Mouse (Mus musculus) left cerebral cortex, adult 18-20 months (tissue): ENCODE data around the gene Tgfb2. TPM values are rescaled to one million over a fixed set of nuclear protein-coding genes. Genes with fewer than 3 reads are reported as not detected.

ENCODE experiments used
- DNase-seq, 2 experiments: peaks; one replicate each; pipeline ENCODE4 v3.0.0; 2021 to 2022; ENCODE audit warnings: low spot score in 2 of 2, mixed read lengths in 1 of 2
- long read RNA-seq, 2 experiments: library from polyadenylated mRNA; stranded (forward); transcript quantifications; one replicate each; pipeline ENCODE4 v2.0.0; 2021
- total RNA-seq, 2 experiments: library from RNA; stranded (reverse); gene quantifications; 2 replicates each; pipeline ENCODE4 v1.2.3; 2021

The Tgfb2 gene
- 1 to 10 TPM; 4.6 to 5.4 TPM for total RNA-seq
- long read RNA-seq, experiment 1, full-length matches to known transcripts: 5 of 7 reads
- long read RNA-seq, experiment 1, partial matches to known transcripts: 0 of 7 reads
- long read RNA-seq, experiment 1, other reads (novel, unspliced or antisense): 2 of 7 reads
- long read RNA-seq, experiment 2: 0 reads

- peak; percentile 20 to 30 for DNase-seq
Observed at GRCm38 (mm10) chr1:186705915-186706248, at the start of gene Tgfb2. Gene Tgfb2 (minus strand): TSS chr1:186705989.

- no peak for DNase-seq
Observed at GRCm38 (mm10) chr1:186749675-186750283, 44.0 kb upstream of the Tgfb2 start.

- DNase-seq: peak; percentile 78 to 85
Observed at GRCm38 (mm10) chr1:186748724-186749653, 43.2 kb upstream of the Tgfb2 start, which contains the start of gene Rrp15. Gene Rrp15 (minus strand): TSS chr1:186749358.

GRCm38 (mm10) chr1:186739828-186740227, 34.0 kb upstream of the Tgfb2 start:
- no peak for DNase-seq

DNA sequence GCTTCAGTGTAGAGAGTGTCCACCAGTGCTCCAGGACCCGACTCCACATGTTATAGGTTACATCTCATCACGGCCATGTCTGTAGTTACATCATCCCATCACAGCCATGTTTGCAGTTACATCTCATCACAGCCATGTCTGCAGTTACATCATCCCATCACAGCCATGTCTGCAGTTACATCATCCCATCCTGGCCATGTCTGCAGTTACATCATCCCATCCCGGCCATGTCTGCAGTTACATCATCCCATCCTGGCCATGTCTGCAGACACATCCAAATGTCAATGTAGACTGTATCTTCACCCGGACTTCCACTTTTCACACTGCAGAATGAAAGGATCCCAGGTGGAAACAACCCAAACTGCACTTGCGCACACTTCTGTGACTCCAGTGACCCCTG, 29.7 kb upstream of the Tgfb2 start:
- no peak for DNase-seq

DNA sequence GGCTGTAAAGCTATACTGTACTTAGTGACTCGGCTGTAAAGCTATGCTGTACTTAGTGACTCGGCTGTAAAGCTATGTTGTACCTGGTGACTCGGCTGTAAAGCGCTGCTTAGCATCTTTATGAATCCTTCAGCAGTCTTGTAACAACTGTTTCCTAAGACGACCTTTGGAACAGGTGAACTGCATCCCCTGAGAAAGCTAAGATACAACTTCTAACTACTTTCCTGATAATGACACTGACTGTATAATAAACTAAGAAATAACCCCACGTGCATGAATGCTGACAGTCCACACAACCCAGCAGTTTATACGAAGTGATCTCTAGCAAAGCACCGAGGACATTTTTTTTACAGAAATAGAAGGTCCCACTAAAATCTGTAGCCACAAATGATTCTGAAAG, 27.3 kb upstream of the Tgfb2 start:
- DNase-seq: no peak

- no peak for DNase-seq
Observed at GRCm38 (mm10) chr1:186728778-186729177, 23.0 kb upstream of the Tgfb2 start.

- no peak for DNase-seq
Observed at GRCm38 (mm10) chr1:186726117-186726516, 20.3 kb upstream of the Tgfb2 start.

- no peak for DNase-seq
Observed at GRCm38 (mm10) chr1:186722299-186722698, 16.5 kb upstream of the Tgfb2 start.

DNA sequence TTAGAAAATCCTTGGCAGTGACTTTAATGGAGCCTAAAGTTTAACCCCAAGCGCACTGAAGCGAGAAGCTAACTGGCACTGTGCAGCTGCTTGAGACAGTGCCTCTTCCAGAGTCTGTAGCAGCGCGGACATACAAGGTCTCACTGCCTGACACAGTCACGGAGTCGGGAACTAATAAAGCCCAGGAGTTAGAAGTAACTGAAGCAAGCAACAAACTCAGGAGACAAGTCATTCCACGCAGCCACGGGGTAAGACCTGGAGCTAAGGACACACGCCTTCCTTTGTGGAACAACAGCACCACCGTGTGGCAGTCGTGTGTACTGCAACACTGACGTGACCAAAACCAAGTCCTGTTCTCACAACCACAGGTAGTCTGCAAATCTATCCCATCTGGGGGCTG, 16.1 kb upstream of the Tgfb2 start:
- peak; percentile 84 to 89 for DNase-seq

DNA sequence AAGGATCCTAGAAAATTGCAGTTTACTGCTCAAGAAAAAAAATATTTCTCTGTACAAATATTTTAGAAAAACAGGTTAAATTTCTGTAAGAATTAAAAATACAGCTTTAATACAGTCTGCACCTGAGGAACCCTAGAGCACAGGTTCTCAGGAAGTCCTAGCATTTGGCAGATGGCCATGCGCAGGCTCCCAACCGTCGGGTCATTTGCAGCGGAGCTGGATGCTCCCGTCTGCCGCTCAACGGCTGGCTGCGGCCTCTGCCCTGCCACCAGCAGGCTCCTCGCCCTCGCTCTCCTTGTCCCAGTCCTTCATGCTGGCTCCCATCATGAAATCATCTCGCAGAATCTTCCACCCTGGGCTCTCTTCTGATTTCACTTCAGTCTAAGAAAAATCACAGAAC, 15.4 kb upstream of the Tgfb2 start:
- no peak for DNase-seq

DNA sequence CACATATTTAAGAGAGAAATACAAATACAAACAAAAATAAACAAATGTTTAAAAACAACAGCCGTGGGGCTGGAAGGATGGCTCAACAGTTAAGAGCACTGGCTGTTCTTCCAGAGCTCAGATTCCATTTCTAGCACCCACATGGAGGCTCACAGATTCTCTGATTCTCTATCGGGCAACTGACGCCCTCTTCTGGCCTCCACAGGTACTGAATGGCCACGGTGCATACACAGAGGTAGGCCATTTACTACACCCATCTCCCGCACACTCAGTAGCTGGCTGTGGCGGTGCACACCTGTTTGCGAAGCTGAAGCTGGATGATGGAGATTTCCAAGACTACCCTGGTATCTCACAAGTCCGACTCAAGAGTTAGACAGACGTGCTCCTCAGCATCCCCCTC, 13.9 kb upstream of the Tgfb2 start:
- no peak for DNase-seq

- no peak for DNase-seq
Observed at GRCm38 (mm10) chr1:186718881-186719280, 13.1 kb upstream of the Tgfb2 start.

GRCm38 (mm10) chr1:186714980-186715896, 9.4 kb upstream of the Tgfb2 start:
- no peak for DNase-seq

GRCm38 (mm10) chr1:186714215-186714614, 8.4 kb upstream of the Tgfb2 start:
- no peak for DNase-seq

DNA sequence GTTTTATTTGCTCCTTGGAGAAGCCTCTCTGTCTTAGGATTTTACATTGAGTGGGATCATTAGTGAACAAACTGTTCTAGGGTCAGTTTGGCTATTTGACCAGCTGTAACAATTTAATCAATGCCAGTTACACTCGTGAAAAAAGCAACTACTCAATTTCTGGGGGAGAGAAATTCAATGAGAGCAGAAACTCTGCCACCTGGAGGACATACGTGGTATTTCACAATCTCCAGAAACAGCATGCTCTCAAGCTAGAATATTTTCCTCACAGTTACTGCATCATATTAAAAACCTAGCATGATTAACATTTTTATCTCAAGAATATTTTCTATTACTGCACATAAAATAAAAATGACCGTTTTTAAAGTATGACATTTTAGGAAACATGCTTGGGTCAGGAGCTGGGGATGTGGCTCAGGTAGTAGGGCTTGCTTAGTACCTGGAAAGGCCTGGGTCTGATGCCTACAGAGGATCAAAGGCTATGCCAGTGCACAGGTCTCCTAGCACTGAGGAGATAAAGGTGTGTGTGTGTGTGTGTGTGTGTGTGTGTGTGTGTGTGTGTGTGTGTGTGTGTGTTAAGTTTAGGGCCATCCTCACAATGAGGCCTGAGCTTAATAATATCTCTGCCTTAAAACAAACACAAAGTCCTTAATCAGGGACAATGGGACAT, 7.1 kb upstream of the Tgfb2 start:
- peak; percentile 46 to 65 for DNase-seq

GRCm38 (mm10) chr1:186705203-186705914, 430 bp downstream of the Tgfb2 start:
- DNase-seq: peak; percentile 30 to 56

DNA sequence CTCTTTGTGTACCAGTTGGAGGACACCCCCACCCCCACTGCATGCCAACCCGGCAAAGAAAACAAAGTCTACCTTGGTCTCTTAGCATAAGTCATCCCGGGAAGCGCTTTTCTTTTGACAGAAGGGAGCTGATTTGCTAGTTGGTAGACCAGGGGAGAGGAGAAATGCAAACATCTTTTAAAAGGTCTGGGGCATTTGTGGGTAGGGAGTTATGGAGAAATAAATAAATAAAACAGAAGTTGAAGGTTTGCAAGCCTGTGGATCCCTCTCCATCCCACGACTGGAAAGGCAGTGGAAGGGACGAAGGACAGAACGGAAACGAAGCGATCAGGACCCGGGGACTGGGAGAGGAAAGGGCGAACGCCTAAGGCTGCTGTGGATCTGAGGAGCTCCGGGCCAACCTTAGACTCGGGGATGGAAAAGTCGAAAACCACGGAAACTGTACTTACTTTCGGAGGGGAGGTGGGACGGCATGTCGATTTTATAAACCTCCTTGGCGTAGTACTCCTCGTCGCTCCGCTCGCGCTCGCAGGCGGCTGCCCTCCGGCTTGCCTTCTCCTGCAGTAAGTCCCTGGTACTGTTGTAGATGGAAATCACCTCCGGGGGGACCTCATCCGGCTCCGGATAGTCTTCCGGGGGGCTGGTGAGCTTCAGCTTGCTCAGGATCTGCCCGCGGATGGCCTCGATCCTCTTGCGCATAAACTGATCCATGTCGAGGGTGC, 1.6 kb downstream of the Tgfb2 start:
- DNase-seq: peak in 1 of 2 experiments; percentile 27
